In the genomic region with DNA sequence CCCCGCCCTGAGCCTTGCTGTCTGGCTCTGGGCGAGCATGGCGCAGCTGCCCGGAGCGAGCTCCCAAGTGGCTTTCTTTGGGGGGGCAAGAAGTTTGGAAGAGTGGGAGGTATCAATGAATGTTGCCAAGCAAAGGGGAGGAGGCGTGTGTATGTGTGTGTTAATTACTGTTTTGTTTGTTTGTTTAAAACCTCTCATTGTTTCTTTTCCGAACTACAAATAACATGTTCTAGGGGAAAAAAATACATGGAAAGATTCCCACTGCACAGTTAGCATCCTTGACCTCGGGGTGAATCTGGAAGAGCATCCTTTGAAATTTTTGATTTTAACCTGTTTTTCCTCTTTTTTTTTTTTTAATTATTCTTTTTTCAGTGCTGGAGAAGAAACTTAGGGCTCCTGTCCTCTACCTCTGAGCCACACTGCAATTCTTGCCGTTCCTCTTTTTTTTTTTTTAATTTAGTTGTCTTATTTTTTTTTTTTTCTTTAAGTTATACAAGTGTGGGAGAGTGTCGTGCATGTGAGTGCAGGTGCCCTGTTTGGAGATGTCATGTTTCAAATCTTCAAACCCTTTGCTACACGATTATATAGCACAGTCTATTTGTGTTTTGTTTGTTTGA, we compare ENCODE assay signal across 11 mouse cellular contexts. TPM values are rescaled to one million over a fixed set of nuclear protein-coding genes. Genes with fewer than 3 reads are reported as not detected.
DNase-seq lines count a peak whose midpoint lies in the region; ATAC-seq lines count a peak whose summit lies in the region.
"Had no signal": no experiment of that assay in that cellular context is flagged by ENCODE, and none has a peak within 500 bp of the region (broad histone marks: within the 10 kb centered on the region; RNA-seq: fewer than 3 reads in every experiment).

No protein-coding gene starts in this region.

- DNase-seq in kidney, adult 9 months: no peak
- no peak for DNase-seq in embryonic facial prominence, embryonic 11.5 days (ENCODE audit: low spot score)
- DNase-seq in left cerebral cortex, adult 8-10 months (ENCODE audit: low spot score in 2 of 2): no peak
- DNase-seq in MN1 (ENCODE audit: low spot score): no peak
- DNase-seq in cerebellum, adult 9-10 months: no peak
- DNase-seq: adrenal gland, adult 2 months; gastrocnemius, adult 2 months had no signal

- peak overlapping the region; percentile 66; the same call in 1 of the 2 replicates for H3K27ac ChIP-seq in kidney, embryonic 14.5 days (ENCODE audit: low read depth, low read length)
- H3K27ac ChIP-seq in embryonic facial prominence, embryonic 11.5 days (replicated peaks; ENCODE audit: low read depth, low read length): 0 out of 2 replicates have a peak overlapping the region, but pooled peaks have one; percentile 20
- H3K27ac ChIP-seq in hindbrain, embryonic 13.5 days: peak overlapping the region; percentile 77
- peak overlapping the region; percentile 87 for H3K27ac ChIP-seq in midbrain, embryonic 13.5 days
- H3K27ac ChIP-seq: gastrocnemius, adult 2 months had no signal

- H3K4me2 ChIP-seq in kidney, embryonic 14.5 days (replicated peaks; ENCODE audit: low read depth, low read length): peak overlapping the region; percentile 50
- peak overlapping the region; percentile 53 for H3K4me2 ChIP-seq in embryonic facial prominence, embryonic 11.5 days (ENCODE audit: low read depth, low read length)
- H3K4me2 ChIP-seq in hindbrain, embryonic 13.5 days: peak overlapping the region; percentile 67
- H3K4me2 ChIP-seq in midbrain, embryonic 13.5 days (replicated peaks): peak overlapping the region; percentile 61

- no peaks in the 10 kb centered on the region for H3K9me3 ChIP-seq in kidney, embryonic 14.5 days (ENCODE audit: control insufficient read depth, low read length)
- no peaks in the 10 kb centered on the region for H3K9me3 ChIP-seq in embryonic facial prominence, embryonic 11.5 days (replicated peaks; ENCODE audit: control insufficient read depth, low read length)
- H3K9me3 ChIP-seq in hindbrain, embryonic 13.5 days: peaks cover 3% of the 10 kb centered on the region; the same call in 1 of the 2 replicates
- H3K9me3 ChIP-seq in midbrain, embryonic 13.5 days: no peaks in the 10 kb centered on the region

- H3K36me3 ChIP-seq in kidney, embryonic 14.5 days (ENCODE audit: control insufficient read depth, insufficient read depth, low read length): no peaks in the 10 kb centered on the region
- H3K36me3 ChIP-seq in embryonic facial prominence, embryonic 11.5 days (replicated peaks; ENCODE audit: control insufficient read depth, insufficient read depth, low read depth, low read length): no peaks in the 10 kb centered on the region
- H3K36me3 ChIP-seq in hindbrain, embryonic 13.5 days: no peaks in the 10 kb centered on the region
- H3K36me3 ChIP-seq in midbrain, embryonic 13.5 days: no peaks in the 10 kb centered on the region

- H3K27me3 ChIP-seq in kidney, embryonic 14.5 days (ENCODE audit: control insufficient read depth, insufficient read depth, low read length): no peaks in the 10 kb centered on the region
- H3K27me3 ChIP-seq in embryonic facial prominence, embryonic 11.5 days (ENCODE audit: control insufficient read depth, insufficient read depth, low read length): no peaks in the 10 kb centered on the region
- H3K27me3 ChIP-seq in hindbrain, embryonic 13.5 days: no peaks in the 10 kb centered on the region
- no peaks in the 10 kb centered on the region for H3K27me3 ChIP-seq in midbrain, embryonic 13.5 days

- H3K4me3 ChIP-seq in kidney, embryonic 14.5 days (ENCODE audit: low read length): peak overlapping the region; percentile 20
- peak overlapping the region; percentile 22 for H3K4me3 ChIP-seq in embryonic facial prominence, embryonic 11.5 days (ENCODE audit: low read depth, low read length)
- peak overlapping the region; percentile 34 for H3K4me3 ChIP-seq in hindbrain, embryonic 13.5 days
- H3K4me3 ChIP-seq in midbrain, embryonic 13.5 days (replicated peaks): peak overlapping the region; percentile 31
- H3K4me3 ChIP-seq: gastrocnemius, adult 2 months had no signal

- H3K4me1 ChIP-seq in kidney, embryonic 14.5 days (ENCODE audit: control insufficient read depth, insufficient read depth, low read length): peaks cover 3% of the 10 kb centered on the region
- H3K4me1 ChIP-seq in embryonic facial prominence, embryonic 11.5 days (ENCODE audit: control insufficient read depth, insufficient read depth, low read length): no peaks in the 10 kb centered on the region
- H3K4me1 ChIP-seq in hindbrain, embryonic 13.5 days (replicated peaks): peaks cover 10% of the 10 kb centered on the region
- peaks cover 19% of the 10 kb centered on the region for H3K4me1 ChIP-seq in midbrain, embryonic 13.5 days (replicated peaks)

- 11% methylated on average over 11 of the region's 11 CpGs for WGBS in kidney, embryonic 14.5 days
- 19% methylated on average over 11 of the region's 11 CpGs for WGBS in embryonic facial prominence, embryonic 11.5 days
- WGBS in hindbrain, embryonic 13.5 days: 9% methylated on average over 11 of the region's 11 CpGs
- WGBS in midbrain, embryonic 13.5 days: 6% methylated on average over 11 of the region's 11 CpGs

- H3K9ac ChIP-seq in kidney, embryonic 14.5 days (ENCODE audit: low read depth, low read length): peak overlapping the region; percentile 51; the same call in 1 of the 2 replicates
- H3K9ac ChIP-seq in embryonic facial prominence, embryonic 11.5 days (replicated peaks; ENCODE audit: low read length): peak overlapping the region; percentile 57
- peak overlapping the region; percentile 70 for H3K9ac ChIP-seq in hindbrain, embryonic 13.5 days
- H3K9ac ChIP-seq in midbrain, embryonic 13.5 days (replicated peaks): peak overlapping the region; percentile 63

- no peak for ATAC-seq in kidney, embryonic 14.5 days (ENCODE audit: low FRiP score, low TSS enrichment)
- no peak for ATAC-seq in embryonic facial prominence, embryonic 11.5 days (replicated peaks; ENCODE audit: insufficient number of reproducible peaks, low FRiP score, low TSS enrichment, low read depth)
- no peak for ATAC-seq in hindbrain, embryonic 13.5 days (ENCODE audit: low FRiP score)
- no peak for ATAC-seq in midbrain, embryonic 13.5 days
- ATAC-seq: CD4-positive, CD25-positive, alpha-beta regulatory T cell, adult 4 months had no signal

RNA-seq across cellular contexts. Expression of a gene that starts 25.5 kb away (rescaled TPM):
- polyA plus RNA-seq in kidney, embryonic 14.5 days (2014; fragmentation: Nextera tagmentation; extraction: Ambion mirVana): 911 and 1,119 TPM in 2 replicates
- polyA plus RNA-seq in embryonic facial prominence, embryonic 11.5 days (2014; fragmentation: Nextera tagmentation; extraction: Ambion mirVana): 569 and 629 TPM in 2 replicates
- polyA plus RNA-seq in hindbrain, embryonic 13.5 days (2015; fragmentation: Nextera tagmentation; extraction: Ambion mirVana): 1,031 and 1,095 TPM in 2 replicates
- 973 and 974 TPM in 2 replicates for polyA plus RNA-seq in midbrain, embryonic 13.5 days (2015; fragmentation: Nextera tagmentation; extraction: Ambion mirVana)
- total RNA-seq in left cerebral cortex, adult 8-10 months (2022): 100 to 1,000 TPM; 686 to 806 (median 740) TPM

RNA-seq across cellular contexts. Expression of a gene that starts 33.3 kb away (rescaled TPM):
- polyA plus RNA-seq in kidney, embryonic 14.5 days (2014; fragmentation: Nextera tagmentation; extraction: Ambion mirVana): 56.2 and 62.2 TPM in 2 replicates
- polyA plus RNA-seq in embryonic facial prominence, embryonic 11.5 days (2014; fragmentation: Nextera tagmentation; extraction: Ambion mirVana): 66.7 and 68.9 TPM in 2 replicates
- 51.7 and 57.6 TPM in 2 replicates for polyA plus RNA-seq in hindbrain, embryonic 13.5 days (2015; fragmentation: Nextera tagmentation; extraction: Ambion mirVana)
- polyA plus RNA-seq in midbrain, embryonic 13.5 days (2015; fragmentation: Nextera tagmentation; extraction: Ambion mirVana): 54.2 and 56.7 TPM in 2 replicates
- 10 to 100 TPM; 20.7 to 24.6 (median 22.5) TPM for total RNA-seq in left cerebral cortex, adult 8-10 months (2022)

RNA-seq across cellular contexts. Expression of a gene that starts 33.3 kb away (rescaled TPM):
- 35.8 and 36.9 TPM in 2 replicates for polyA plus RNA-seq in kidney, embryonic 14.5 days (2014; fragmentation: Nextera tagmentation; extraction: Ambion mirVana)
- 37.0 and 38.8 TPM in 2 replicates for polyA plus RNA-seq in embryonic facial prominence, embryonic 11.5 days (2014; fragmentation: Nextera tagmentation; extraction: Ambion mirVana)
- 31.8 and 32.6 TPM in 2 replicates for polyA plus RNA-seq in hindbrain, embryonic 13.5 days (2015; fragmentation: Nextera tagmentation; extraction: Ambion mirVana)
- polyA plus RNA-seq in midbrain, embryonic 13.5 days (2015; fragmentation: Nextera tagmentation; extraction: Ambion mirVana): 34.2 and 37.0 TPM in 2 replicates
- 10 to 100 TPM; 19.2 to 21.4 (median 20.2) TPM for total RNA-seq in left cerebral cortex, adult 8-10 months (2022)

RNA-seq across cellular contexts. Expression of a gene that starts 47.3 kb away (rescaled TPM):
- polyA plus RNA-seq in kidney, embryonic 14.5 days (2014; fragmentation: Nextera tagmentation; extraction: Ambion mirVana): 320 and 334 TPM in 2 replicates
- polyA plus RNA-seq in embryonic facial prominence, embryonic 11.5 days (2014; fragmentation: Nextera tagmentation; extraction: Ambion mirVana): 376 and 390 TPM in 2 replicates
- 165 and 181 TPM in 2 replicates for polyA plus RNA-seq in hindbrain, embryonic 13.5 days (2015; fragmentation: Nextera tagmentation; extraction: Ambion mirVana)
- polyA plus RNA-seq in midbrain, embryonic 13.5 days (2015; fragmentation: Nextera tagmentation; extraction: Ambion mirVana): 193 and 203 TPM in 2 replicates
- 10 to 100 TPM; 55.2 to 70.1 (median 64.6) TPM for total RNA-seq in left cerebral cortex, adult 8-10 months (2022)

RNA-seq across cellular contexts. Expression of a gene that starts 55.1 kb away (rescaled TPM):
- polyA plus RNA-seq in kidney, embryonic 14.5 days (2014; fragmentation: Nextera tagmentation; extraction: Ambion mirVana): 26.2 and 34.0 TPM in 2 replicates
- 52.4 and 53.9 TPM in 2 replicates for polyA plus RNA-seq in embryonic facial prominence, embryonic 11.5 days (2014; fragmentation: Nextera tagmentation; extraction: Ambion mirVana)
- 71.8 and 76.9 TPM in 2 replicates for polyA plus RNA-seq in hindbrain, embryonic 13.5 days (2015; fragmentation: Nextera tagmentation; extraction: Ambion mirVana)
- 112 and 133 TPM in 2 replicates for polyA plus RNA-seq in midbrain, embryonic 13.5 days (2015; fragmentation: Nextera tagmentation; extraction: Ambion mirVana)
- 10 to 100 TPM; 43.2 to 58.9 (median 51.0) TPM for total RNA-seq in left cerebral cortex, adult 8-10 months (2022)
- polyA plus RNA-seq: CD4-positive, CD25-positive, alpha-beta regulatory T cell, adult 4 months had no signal

Comparison
In these comparisons a context has a peak if more than half of its experiments do, and no peak if none do; other contexts are left out.
1. H3K27ac ChIP-seq: peak in every context shown above with its lines; median percentile 87 in midbrain, embryonic 13.5 days; 77 in hindbrain, embryonic 13.5 days; 66 in kidney, embryonic 14.5 days; 20 in embryonic facial prominence, embryonic 11.5 days.